Mouse (Mus musculus): ENCODE results near the gene Slmap.

The Slmap gene

DNA sequence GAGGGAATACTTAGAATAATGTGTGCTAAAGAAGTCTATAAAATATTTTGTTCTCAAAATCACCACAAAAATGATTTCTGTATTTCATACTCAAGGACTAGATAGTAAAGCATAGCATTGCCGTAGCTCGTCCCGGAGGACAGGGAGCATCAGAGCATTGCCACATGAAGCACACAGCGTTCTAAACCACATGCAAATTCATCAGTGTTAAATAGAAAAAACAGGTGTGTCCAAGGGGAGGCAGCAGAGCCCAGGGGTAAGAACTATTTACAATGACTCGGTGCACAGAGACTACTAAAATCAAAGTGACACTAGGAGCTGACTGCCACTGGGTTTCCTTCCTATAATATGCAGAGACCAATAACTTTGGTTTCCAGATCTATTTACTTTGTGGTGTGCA lies 57.0 kb downstream of the Slmap start:
- in situ Hi-C loops (cut with MboI; ENCODE audit: low sequenced_read_pairs): no loop called here

DNA sequence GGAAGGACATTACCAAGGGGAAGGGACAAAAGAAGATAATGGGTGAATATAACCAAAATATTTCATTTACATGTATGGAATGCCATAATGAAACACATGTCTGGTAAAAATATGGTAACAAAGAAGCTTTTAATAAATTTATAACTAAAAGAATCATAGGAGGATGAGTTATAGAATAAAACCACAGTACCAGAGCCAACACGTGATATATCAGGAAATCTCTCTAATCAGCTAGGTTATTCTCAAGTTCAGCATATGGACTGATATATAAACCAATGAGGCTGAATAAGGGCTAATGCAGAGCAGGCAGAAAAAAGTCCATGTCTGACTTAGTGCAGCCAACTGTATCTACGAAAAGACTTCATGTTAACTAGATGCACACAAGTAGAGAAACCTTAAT lies 58.3 kb downstream of the Slmap start:
- in situ Hi-C loops (cut with MboI; ENCODE audit: low sequenced_read_pairs): no loop called here

DNA sequence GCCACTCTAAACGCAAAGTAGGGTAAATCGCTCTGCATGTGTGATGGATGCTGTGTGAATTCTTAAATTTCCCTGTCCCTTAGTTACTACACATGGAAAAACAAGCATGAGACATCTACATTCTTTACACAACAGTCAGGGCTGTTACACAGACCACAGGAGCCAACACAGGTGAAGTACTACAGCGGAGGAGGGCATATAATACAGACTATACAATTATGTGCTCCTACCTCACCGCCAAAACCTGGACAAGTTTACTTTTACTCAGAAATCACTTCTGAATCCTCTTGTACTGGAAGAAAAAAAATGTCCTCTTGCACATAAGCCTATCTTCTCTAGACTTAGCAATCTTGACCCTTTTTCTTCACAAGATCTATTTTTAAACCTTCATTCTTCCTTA lies 66.8 kb downstream of the Slmap start:
- in situ Hi-C loops (cut with MboI; ENCODE audit: low sequenced_read_pairs): no loop called here

DNA sequence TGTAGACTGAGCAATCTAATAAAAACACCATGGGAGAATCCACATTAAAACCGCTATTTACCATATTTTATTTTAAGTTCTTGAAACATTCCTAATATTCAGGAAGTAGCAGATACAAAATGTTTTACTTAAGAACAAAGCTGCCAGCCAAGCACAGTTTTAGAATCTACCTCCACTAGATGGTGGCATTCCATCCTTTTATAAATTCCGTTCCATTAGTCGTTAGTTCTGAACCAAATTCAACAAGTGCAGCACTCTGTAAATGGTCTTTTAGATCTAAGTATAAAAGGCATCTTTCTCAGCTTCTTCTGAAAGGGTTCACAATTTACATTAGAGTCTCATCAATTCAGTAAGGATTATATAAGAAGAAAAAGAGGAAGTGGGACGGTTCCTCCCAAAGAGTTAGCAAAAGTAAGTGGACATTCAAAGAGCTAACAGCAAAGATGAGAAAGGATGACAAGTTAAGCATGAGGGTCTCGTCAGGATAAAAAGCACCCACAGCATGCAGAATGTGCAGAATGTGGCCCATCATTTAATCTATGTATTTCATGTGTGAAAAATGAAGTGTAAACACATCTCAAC lies 68.1 kb downstream of the Slmap start:
- in situ Hi-C loops (cut with MboI; ENCODE audit: low sequenced_read_pairs): no loop called here

DNA sequence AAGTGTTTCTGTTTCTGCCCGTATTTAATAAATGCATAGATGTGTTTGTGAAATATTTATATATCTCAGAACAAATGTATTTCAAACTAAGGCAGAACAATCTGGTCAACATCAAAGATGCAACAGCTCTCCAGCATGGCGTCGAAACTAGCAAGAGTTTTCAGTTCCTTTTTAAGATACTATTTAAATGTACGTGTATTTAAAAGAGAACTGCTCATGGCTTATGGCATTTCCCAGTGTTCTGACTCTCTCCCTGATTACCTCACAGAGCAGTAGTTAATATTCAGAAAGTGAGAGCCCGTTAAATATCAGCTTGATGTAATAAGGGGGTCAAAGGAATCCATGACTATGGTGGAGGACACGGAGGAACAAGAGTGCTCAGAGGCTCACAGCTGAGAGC lies 68.8 kb downstream of the Slmap start:
- in situ Hi-C loops (cut with MboI; ENCODE audit: low sequenced_read_pairs): no loop called here

DNA sequence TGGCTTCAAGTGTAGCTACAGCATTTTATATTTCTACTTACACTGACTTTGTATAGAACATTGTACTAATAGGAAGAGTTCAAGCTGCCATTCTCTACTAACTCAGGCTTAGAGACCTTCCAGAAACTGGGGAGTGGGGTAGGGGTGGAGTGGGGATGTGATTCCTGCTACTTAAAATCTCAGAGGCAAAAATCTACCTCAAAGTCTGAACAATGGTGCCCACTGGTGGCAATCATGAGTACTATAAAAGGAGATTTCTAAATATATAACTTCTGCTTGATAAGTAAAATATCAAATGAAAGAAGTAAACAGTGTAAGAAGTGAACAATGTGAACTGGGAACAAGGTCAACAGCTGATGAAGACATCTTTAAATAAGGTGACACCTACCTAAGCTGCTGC lies 75.2 kb downstream of the Slmap start:
- in situ Hi-C loops (cut with MboI; ENCODE audit: low sequenced_read_pairs): no loop called here

DNA sequence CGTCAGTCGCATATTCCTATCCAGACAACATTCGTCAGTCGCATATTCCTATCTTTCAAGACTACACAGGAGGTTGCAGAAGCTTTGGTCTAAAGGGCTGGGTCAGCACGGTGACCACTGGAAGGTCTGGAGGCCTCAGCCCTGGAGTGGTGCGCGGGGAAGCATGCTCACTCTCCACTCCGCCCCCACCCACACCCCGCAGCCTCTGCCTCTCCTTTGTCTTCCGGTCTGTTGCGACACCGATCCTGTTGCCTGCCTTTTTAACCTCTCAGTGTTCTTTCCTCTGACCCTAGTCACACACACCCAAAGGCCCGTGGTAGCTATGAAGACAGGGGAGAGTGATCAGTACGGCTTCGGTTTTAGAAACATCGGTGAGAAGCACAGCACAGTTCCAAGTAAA lies 79.9 kb downstream of the Slmap start:
- in situ Hi-C loops (cut with MboI; ENCODE audit: low sequenced_read_pairs): no loop called here

DNA sequence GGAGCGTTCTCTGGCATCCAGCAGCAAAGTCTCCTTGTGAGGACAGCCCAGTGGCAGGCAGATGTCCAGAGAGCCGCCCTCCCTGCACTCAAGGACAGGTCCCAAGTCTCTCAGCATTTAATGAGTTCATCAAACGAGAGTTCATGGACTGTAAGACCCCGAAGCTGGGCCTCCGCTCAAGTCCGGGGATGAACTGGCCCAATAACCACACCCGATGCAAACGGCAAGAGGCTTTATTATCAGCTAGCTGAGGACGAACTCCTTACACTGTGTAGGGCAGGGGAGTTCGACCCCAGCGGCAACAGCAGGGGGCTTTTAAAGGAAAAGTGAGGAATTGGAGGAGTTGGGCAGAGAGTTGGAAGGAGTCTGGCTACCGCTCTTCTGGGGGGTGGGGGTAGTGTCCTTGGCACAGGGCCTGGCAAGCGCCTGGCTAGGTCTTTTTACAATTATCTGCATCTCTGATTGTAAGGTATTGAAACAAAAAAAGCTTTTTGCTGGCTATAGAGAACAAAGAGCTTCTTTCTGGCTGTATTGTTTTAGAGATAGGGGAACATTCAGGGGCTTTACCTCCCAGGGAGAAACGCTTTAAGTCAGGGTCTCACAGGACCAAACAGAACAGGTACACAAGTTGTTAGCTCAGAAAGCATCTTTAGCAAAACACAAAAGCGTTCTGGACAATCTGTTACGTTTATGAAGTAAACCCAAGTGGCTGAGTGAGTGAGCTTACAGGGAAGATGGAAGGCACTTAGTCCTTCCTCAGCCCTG lies 84.5 kb downstream of the Slmap start:
- in situ Hi-C loops (cut with MboI; ENCODE audit: low sequenced_read_pairs): no loop called here

DNA sequence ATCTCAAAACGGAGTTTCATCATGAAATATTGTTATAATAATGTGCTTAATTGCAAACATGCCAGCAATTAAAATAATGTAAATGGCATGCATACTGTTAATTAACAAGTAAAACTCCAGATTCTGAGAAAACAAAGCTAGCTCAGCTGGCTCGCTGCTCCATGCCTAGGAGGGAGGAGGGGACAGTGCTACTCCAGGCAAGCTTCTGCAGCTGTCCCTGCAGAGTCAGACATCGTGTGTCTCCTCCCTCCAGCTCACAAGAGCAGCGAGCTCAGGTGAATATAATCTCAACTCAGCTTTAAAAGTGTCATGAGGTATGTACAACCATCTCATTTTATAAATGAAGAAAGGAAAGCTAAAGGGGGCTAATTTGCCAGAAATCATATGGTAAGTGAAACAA lies 86.2 kb downstream of the Slmap start:
- in situ Hi-C loops (cut with MboI; ENCODE audit: low sequenced_read_pairs): no loop called here

DNA sequence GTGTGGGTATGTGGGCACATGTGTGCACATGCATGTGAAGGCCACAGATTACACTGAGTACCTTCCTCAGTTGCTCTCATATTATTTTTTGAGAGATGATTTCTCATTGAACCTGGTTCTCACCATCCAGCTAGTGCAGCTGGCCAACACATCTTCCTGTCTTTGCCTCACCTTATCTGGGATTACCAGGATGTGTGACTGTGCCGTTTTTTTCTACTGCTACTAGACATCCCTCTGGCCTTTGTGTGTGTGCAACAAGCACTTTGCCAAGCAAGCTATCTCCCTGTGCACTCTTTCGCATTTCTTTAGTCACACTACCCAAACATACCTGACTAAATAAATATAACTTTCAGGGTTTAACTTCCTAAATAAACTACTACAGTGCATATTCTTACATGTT lies 87.5 kb downstream of the Slmap start:
- in situ Hi-C loops (cut with MboI; ENCODE audit: low sequenced_read_pairs): no loop called here

DNA sequence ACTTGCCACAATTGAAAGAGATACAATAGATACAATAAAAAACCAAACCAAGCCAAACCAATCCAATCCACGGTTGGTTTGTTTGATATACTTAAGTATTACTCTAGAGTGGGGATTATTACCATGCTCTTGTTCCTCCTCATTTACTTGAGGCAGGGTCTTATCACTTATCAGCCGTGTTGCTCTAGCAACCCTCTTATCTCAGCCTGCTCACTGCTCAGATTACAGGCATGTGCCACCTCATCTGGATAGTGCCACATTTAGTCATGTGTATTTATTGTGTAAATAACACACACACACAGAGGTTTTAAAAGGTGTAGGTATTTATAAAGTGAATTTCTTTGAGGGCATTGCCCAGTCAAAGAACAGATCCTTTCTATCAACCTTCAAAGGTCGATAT lies 88.2 kb downstream of the Slmap start:
- in situ Hi-C loops (cut with MboI; ENCODE audit: low sequenced_read_pairs): no loop called here

DNA sequence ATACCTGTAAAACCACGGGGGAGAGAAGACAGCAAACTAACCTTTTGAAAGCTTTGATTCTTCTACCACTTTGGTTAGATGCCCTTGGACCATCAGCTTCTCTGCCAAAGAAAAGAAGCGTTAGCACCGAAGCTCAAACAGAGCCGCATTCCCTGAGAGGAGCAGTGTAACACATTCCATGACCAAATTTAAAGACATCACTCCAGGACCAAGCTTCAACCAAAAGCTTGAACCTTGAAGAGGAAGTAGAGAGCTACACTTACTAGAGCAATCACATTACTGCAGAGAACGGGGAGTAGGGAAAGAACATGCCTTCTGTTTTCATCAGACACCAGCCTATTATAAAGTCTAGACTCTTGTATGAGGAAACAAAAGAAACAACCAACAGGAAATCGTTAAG lies 92.2 kb downstream of the Slmap start:
- in situ Hi-C loops (cut with MboI; ENCODE audit: low sequenced_read_pairs): no loop called here

DNA sequence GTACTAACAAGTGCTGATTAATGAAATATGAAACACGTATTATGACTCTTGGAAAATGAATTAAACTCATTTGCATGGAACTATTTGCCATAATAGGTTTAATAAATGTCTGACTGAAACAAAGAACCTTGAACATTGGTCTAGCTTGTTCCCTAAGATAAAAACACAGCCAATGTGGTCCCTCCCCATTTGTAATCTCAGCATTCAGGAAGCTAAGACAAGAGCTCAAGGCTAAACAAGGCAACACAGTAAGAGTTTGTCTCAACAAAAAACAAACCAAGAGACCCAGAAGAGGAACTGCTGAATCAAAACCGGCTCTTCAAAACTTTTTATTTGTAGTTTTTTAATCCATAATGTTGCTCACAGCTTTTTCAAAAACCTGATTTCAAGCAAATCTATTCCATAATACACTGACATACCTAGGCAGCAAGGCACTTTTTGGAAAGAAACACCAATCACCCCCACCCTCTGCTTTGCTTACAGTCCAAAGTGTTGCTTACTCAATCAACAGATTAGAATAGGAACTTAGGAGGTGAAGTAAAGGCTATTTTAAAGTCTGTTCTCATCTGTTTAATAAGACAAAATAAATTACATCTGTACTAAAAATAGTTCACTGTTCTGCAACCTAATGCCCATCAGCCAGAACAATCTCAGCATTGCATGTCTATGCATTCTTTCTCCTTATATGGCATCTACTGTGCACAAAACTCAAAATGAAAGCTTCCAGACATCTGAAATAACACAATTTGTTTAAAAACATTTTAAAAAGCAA lies 93.5 kb downstream of the Slmap start:
- in situ Hi-C loops (cut with MboI; ENCODE audit: low sequenced_read_pairs): no loop called here

DNA sequence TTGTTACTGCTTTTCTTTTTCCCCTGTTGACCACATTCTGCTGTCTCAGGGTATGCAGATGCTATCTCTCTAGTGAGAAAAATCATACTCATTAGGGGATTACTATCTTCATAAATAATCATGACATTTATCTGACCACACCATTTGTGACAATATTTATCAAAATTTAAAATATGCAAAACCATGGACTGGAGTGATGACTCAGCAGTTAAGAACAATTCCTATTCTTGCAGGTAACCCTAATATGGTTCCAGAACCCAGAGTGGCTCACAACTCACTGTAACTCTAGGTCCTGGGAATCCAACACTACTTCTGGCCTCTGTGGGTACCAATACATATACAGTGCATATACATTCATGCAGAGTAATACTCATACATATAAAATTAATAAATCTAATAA lies 94.7 kb downstream of the Slmap start:
- in situ Hi-C loops (cut with MboI; ENCODE audit: low sequenced_read_pairs): no loop called here

DNA sequence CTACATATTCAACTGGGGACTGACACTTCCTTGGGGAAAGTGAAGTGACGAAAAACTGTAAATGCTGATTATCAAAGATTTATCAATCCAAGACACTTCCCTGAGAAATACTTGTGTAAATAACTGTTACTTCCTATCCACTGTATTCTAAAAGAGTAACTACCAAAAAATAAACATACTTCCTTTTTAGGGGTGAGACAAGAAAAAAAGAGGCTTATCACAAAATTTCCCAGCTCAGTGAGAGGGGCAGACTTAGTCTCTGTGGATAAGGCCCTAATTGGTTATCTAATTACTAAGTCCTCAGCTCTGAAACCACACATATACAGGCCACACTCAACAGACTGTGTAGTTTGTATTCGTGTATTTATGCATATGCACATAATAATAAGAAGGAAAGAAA lies 97.0 kb downstream of the Slmap start:
- in situ Hi-C loops (cut with MboI; ENCODE audit: low sequenced_read_pairs): no loop called here

DNA sequence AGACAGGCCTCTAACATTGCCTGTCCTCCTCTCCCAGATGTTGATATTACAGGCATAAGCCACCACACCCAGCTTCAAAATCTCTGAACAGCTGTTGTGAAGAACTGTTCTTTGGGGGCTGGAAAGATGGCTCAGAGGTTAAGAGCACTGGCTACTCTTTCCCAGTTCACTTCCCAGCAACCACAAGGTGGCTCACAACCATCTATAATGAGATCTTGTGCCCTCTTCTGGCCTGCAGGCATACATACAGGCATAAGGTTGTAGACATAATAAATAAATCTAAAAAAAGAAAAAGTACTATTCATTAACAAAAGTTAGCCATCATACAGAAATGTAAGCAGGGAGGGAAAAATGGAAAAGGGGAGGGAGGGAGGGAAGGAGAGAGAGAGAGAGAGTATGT lies 98.4 kb downstream of the Slmap start:
- in situ Hi-C loops (cut with MboI; ENCODE audit: low sequenced_read_pairs): no loop called here

DNA sequence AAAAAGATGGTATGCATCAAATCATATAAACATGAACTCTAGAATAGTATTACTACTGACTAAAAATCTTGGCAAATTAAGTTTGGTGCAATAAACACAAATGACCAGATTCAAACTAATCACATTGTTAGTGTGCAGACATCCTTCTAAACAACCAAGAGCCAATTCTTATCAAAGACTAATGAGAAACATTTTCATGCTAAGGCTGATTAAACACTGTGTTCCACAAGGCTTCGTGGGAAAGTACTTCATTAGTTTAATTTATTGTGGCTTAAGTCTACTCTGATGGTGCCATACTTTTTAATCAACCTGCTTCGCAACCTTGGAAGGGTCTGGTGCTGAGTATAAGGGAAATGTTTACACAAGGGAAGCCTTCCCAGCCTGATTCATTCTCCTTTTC lies 102.4 kb downstream of the Slmap start:
- in situ Hi-C loops (cut with MboI; ENCODE audit: low sequenced_read_pairs): no loop called here

DNA sequence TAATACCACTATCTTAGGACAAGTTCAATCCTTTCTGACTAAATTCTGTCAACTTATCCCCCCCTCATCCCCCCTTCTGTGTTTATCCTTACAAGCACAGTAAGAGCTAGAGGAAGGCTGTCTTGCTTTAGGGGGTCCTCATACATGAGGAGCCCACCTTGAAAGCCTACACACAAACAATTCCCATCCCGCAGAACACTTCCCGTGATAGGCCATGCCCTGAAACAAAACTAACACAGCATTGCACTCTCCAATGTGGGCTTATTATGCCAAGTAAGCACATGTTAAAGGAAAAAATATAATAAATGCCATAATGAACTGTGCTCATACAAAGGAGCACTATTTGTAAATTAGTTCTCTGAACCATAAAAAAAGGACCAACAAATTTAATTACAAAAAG lies 102.8 kb downstream of the Slmap start:
- in situ Hi-C loops (cut with MboI; ENCODE audit: low sequenced_read_pairs): no loop called here

DNA sequence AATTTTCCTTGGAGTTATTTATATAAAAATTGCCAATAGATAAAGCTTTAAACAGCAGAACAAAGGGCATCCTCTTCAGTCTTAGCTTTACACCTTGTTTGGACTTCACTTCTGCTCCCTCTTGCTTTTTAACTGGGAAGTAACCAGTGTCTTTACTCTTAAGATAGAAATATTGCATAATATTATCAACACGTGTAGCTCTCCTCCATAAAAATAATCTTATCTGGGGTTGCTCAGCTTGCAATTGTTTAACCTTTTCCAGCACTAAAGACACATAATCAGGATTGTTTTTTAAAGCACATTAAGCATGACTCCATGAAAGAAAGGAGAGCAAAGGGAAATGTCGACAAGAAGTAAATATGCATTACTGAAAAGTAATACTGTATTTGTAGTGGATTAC lies 114.5 kb downstream of the Slmap start:
- in situ Hi-C loops (cut with MboI; ENCODE audit: low sequenced_read_pairs): no loop called here

DNA sequence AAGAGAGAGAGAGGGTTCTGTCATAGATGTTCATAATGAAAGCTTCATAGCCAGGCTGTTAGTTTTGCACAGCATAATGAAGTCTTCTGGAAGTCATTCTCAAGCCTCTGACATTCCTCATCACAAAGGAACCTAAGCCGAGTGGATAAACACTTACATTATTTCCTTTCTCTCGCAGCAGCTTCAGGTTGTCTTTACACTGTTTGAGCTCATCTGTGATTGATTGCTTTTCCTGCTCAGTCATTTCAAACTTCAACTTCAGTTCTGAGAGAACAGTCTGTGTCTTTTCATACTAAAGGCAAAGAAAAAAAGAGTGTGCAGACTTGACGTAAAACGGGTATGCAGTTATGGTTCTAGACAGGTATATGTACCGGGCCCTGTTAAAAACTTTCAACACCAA lies 116.8 kb downstream of the Slmap start:
- in situ Hi-C loops (cut with MboI; ENCODE audit: low sequenced_read_pairs): no loop called here

DNA sequence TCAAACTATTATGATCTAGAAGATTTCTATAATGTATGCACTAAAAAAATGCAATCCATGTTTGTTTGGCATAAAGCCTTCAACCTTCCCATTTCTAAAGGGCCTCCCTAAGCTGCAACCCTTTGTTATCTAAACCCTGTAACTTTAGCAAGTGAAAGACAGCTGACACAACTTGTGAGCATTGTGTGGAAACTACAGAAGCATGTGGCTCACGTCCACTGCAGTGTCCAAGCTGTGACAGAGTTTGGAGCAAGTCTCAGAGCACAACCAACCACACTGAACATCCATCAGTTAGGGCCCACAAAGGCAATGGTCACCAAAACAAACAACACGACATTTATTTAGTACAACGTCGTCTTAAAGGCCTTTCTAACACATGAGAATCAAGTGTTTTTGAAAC lies 117.6 kb downstream of the Slmap start:
- in situ Hi-C loops (cut with MboI; ENCODE audit: low sequenced_read_pairs): no loop called here

DNA sequence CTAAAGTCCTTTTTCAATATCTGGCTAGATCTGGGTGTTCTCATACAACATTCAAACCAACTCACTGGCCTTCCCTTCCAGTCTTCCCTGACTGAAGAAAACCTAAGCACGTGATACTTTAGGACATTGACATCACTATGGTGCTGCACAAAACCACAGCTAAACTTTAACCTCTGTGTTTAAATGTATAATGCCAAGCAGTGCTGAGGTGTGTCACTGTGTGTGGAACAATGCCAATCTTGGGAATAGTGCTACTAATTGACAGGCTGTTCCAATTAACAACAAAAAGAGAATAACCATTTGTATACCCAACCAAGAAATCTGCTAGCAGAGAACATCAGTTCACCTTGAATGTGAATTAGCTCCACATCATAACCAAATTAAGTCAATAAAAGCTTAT lies 121.2 kb downstream of the Slmap start:
- in situ Hi-C loops (cut with MboI; ENCODE audit: low sequenced_read_pairs): no loop called here
